Mouse (Mus musculus): ENCODE measurements around the gene Hdgf. TPM values are rescaled to one million over a fixed set of nuclear protein-coding genes. Genes with fewer than 3 reads are reported as not detected.
A peak's percentile ranks its signal among the peaks of the same experiment; 100 is the strongest.

Gene Hdgf
- polyA plus RNA-seq, 1 experiment from 2014 or later = 144 TPM

DNA sequence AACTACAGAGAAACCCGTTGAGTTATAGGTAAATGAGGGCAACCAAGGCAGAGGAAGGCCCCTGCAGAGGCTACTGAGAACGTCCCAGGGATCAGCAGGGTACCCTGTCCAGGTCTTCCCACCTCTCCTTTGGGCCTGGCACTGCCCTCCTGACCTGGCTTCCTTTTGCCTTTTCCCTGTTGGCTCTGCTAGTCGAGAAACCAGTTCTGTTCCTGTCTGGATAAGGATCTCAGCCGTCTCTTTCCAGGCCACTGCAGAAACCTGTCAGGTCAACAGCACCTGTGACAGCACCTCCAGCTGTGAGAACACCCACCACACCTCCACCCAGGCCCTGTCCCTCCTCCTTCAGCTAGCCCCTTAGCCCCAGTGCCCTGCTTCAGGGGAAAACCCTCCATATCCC, 52.4 kb downstream of the Hdgf start:
- 22% methylated on average over 4 of the region's 4 CpGs for WGBS
- no peak overlapping the region for H3K4me2 ChIP-seq (ENCODE audit: low read length)
- H3K27me3 ChIP-seq (ENCODE audit: control insufficient read depth, insufficient read depth, low read depth, low read length) = no peaks in the 10 kb centered on the region
- no peaks in the 10 kb centered on the region for H3K4me1 ChIP-seq (ENCODE audit: control insufficient read depth, insufficient read depth, low read length)
- no peak overlapping the region for H3K4me3 ChIP-seq (ENCODE audit: low read depth, low read length)
- no peak overlapping the region for H3K9ac ChIP-seq (ENCODE audit: low read depth, low read length)
- ATAC-seq = no peak
- no peaks in the 10 kb centered on the region for H3K9me3 ChIP-seq (replicated peaks; ENCODE audit: control insufficient read depth, low read length, poor library complexity, severe bottlenecking)
- no peak overlapping the region for H3K27ac ChIP-seq (ENCODE audit: low read length)
- no peaks in the 10 kb centered on the region for H3K36me3 ChIP-seq (ENCODE audit: control insufficient read depth, insufficient read depth, low read length)

DNA sequence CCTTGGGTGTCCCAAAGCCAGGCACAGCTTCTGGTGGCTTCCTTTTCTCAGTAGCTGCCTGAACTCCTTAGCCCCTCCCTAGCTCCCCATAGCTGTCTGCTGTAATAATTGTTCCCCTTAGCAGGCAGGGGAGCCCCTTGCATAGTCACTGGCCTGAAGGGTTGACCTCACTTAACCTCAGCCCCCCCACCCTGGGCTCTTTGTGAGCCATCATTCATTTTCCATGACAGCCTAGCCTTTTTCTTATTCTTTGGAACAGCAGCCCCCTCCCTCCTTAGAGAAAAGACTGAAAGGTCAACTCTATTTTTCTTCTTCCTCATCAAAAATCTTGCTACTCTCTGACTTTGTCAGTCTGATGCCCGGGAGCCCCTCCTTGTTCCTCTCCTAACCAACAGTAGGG, 52.8 kb downstream of the Hdgf start:
- ATAC-seq = no peak
- Histone ChIP-seq H3K9ac (ENCODE audit: low read depth, low read length) (no peak overlapping the region), H3K4me3 (ENCODE audit: low read depth, low read length) (no peak overlapping the region), H3K27ac (ENCODE audit: low read length) (no peak overlapping the region), H3K4me1 (ENCODE audit: control insufficient read depth, insufficient read depth, low read length) (no peaks in the 10 kb centered on the region), H3K36me3 (ENCODE audit: control insufficient read depth, insufficient read depth, low read length) (no peaks in the 10 kb centered on the region), H3K9me3 (replicated peaks; ENCODE audit: control insufficient read depth, low read length, poor library complexity, severe bottlenecking) (no peaks in the 10 kb centered on the region), H3K27me3 (ENCODE audit: control insufficient read depth, insufficient read depth, low read depth, low read length) (no peaks in the 10 kb centered on the region), H3K4me2 (ENCODE audit: low read length) (no peak overlapping the region)
- WGBS = 30% methylated on average over 1 of the region's 1 CpGs

GRCm38 (mm10) chr3:87959371-87959770, 53.2 kb downstream of the Hdgf start:
- H3K9ac ChIP-seq (ENCODE audit: low read depth, low read length) = no peak overlapping the region
- no peak overlapping the region for H3K4me3 ChIP-seq (ENCODE audit: low read depth, low read length)
- no peaks in the 10 kb centered on the region for H3K4me1 ChIP-seq (ENCODE audit: control insufficient read depth, insufficient read depth, low read length)
- no peaks in the 10 kb centered on the region for H3K9me3 ChIP-seq (replicated peaks; ENCODE audit: control insufficient read depth, low read length, poor library complexity, severe bottlenecking)
- no peaks in the 10 kb centered on the region for H3K27me3 ChIP-seq (ENCODE audit: control insufficient read depth, insufficient read depth, low read depth, low read length)
- H3K27ac ChIP-seq (ENCODE audit: low read length) = no peak overlapping the region
- H3K36me3 ChIP-seq (ENCODE audit: control insufficient read depth, insufficient read depth, low read length) = no peaks in the 10 kb centered on the region
- WGBS = 69% methylated on average over 7 of the region's 7 CpGs
- no peak for ATAC-seq
- H3K4me2 ChIP-seq (ENCODE audit: low read length) = no peak overlapping the region

DNA sequence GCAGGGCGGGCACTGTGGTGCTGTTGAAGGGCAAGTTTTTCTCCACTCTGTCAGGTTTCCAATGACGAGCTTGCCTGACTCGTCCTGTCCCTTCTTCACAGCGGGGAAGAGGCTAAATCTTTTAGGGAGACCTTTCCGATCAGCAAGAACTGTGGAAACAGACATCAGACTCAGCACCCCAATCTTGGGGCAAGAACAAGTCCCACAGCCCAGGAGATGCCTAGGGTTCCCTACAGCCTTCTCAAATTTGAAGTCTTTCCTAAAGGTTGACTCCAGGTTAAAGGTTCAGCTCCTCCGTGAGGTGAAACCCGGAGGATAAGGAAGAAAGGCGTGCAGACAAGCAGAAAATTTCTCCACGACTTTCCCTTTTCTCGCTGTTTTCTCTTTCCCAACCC, 54.1 kb downstream of the Hdgf start:
- Histone ChIP-seq H3K27me3 (ENCODE audit: control insufficient read depth, insufficient read depth, low read depth, low read length) (no peaks in the 10 kb centered on the region), H3K9ac (ENCODE audit: low read depth, low read length) (peak overlapping the region; percentile 63), H3K27ac (ENCODE audit: low read length) (peak overlapping the region; percentile 79), H3K36me3 (ENCODE audit: control insufficient read depth, insufficient read depth, low read length) (no peaks in the 10 kb centered on the region), H3K4me2 (ENCODE audit: low read length) (peak overlapping the region; percentile 70), H3K9me3 (replicated peaks; ENCODE audit: control insufficient read depth, low read length, poor library complexity, severe bottlenecking) (no peaks in the 10 kb centered on the region), H3K4me1 (ENCODE audit: control insufficient read depth, insufficient read depth, low read length) (no peaks in the 10 kb centered on the region), H3K4me3 (ENCODE audit: low read depth, low read length) (peak overlapping the region; percentile 49)
- ATAC-seq = peak; percentile 5; the same call in 1 of the 2 replicates
- WGBS = 3% methylated on average over 10 of the region's 10 CpGs

DNA sequence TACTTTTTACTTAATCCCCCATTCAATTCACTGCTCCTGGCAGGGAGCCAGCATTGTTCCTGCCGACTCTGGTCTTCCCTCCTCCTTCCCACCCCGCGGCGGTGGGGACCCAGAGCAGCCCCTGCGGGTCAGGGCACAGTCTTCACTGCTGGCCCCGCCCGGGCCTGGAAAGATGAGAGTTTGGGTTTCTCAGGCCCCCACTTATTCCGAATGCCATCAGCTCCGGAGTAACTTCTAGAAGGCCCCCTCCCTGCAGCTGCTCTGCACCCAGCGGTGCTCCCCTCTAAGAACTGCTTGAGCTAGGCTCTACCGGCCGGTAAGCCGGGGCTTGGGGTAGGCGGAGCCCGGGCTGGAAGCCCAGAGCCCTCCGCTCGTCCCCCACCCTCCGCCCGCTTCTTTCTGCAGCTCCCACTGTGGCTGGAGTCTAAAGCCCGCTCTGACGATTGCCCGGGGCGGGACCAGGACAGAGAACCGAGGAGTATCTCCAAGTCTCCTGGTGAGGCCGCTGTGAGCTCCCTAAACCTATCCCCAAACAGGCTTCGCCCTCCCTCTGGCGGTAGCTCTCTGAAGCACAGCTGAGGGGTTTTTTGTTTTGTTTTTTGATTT, 54.6 kb downstream of the Hdgf start:
- H3K36me3 ChIP-seq (ENCODE audit: control insufficient read depth, insufficient read depth, low read length) = no peaks in the 10 kb centered on the region
- peak overlapping the region; percentile 63 for H3K9ac ChIP-seq (ENCODE audit: low read depth, low read length)
- no peaks in the 10 kb centered on the region for H3K9me3 ChIP-seq (replicated peaks; ENCODE audit: control insufficient read depth, low read length, poor library complexity, severe bottlenecking)
- H3K4me3 ChIP-seq (ENCODE audit: low read depth, low read length) = peak overlapping the region; percentile 49
- H3K27me3 ChIP-seq (ENCODE audit: control insufficient read depth, insufficient read depth, low read depth, low read length) = no peaks in the 10 kb centered on the region
- H3K4me1 ChIP-seq (ENCODE audit: control insufficient read depth, insufficient read depth, low read length) = no peaks in the 10 kb centered on the region
- ATAC-seq = peak; percentile 97
- H3K4me2 ChIP-seq (ENCODE audit: low read length) = peak overlapping the region; percentile 70
- under 1% methylated on average over 27 of the region's 27 CpGs for WGBS
- H3K27ac ChIP-seq (ENCODE audit: low read length) = peak overlapping the region; percentile 79

Other genes with a start within 250 kb of the Hdgf start
- gene Lrrc71, start 157.7 kb upstream of the Hdgf start, polyA plus RNA-seq (2015; fragmentation: Nextera tagmentation; extraction: Ambion mirVana) = 1.3 TPM in 2 replicates
- gene Ntrk1, start 111.2 kb upstream of the Hdgf start, polyA plus RNA-seq (2015; fragmentation: Nextera tagmentation; extraction: Ambion mirVana) = 1.3 and 1.4 TPM in 2 replicates
- gene Insrr, start 109.4 kb upstream of the Hdgf start, polyA plus RNA-seq (2015; fragmentation: Nextera tagmentation; extraction: Ambion mirVana) = 0.43 and 0.86 TPM in 2 replicates
- gene Pear1, start 82.0 kb upstream of the Hdgf start, polyA plus RNA-seq (2015; fragmentation: Nextera tagmentation; extraction: Ambion mirVana) = 6.6 and 6.7 TPM in 2 replicates
- gene Sh2d2a, start 59.6 kb upstream of the Hdgf start, polyA plus RNA-seq (2015; fragmentation: Nextera tagmentation; extraction: Ambion mirVana) = not detected in 2 replicates
- 15.3 and 16.3 TPM in 2 replicates for gene Prcc, start 20.7 kb upstream of the Hdgf start, polyA plus RNA-seq (2015; fragmentation: Nextera tagmentation; extraction: Ambion mirVana)
- 47.8 and 51.6 TPM in 2 replicates for gene Mrpl24, start 13.2 kb downstream of the Hdgf start, polyA plus RNA-seq (2015; fragmentation: Nextera tagmentation; extraction: Ambion mirVana)
- 24.9 and 28.6 TPM in 2 replicates for gene Isg20l2, start 24.0 kb downstream of the Hdgf start, polyA plus RNA-seq (2015; fragmentation: Nextera tagmentation; extraction: Ambion mirVana)
- gene Rrnad1, start 24.4 kb downstream of the Hdgf start, polyA plus RNA-seq (2015; fragmentation: Nextera tagmentation; extraction: Ambion mirVana) = 20.5 and 23.2 TPM in 2 replicates
- 42.5 and 44.4 TPM in 2 replicates for gene Crabp2, start 42.3 kb downstream of the Hdgf start, polyA plus RNA-seq (2015; fragmentation: Nextera tagmentation; extraction: Ambion mirVana)
- 14.1 and 21.8 TPM in 2 replicates for gene Nes, start 64.8 kb downstream of the Hdgf start, polyA plus RNA-seq (2015; fragmentation: Nextera tagmentation; extraction: Ambion mirVana)
- gene Bcan, start 93.9 kb downstream of the Hdgf start, polyA plus RNA-seq (2015; fragmentation: Nextera tagmentation; extraction: Ambion mirVana) = 51.5 and 96.9 TPM in 2 replicates
- gene Hapln2, start 121.3 kb downstream of the Hdgf start, polyA plus RNA-seq (2015; fragmentation: Nextera tagmentation; extraction: Ambion mirVana) = 0.37 and 0.74 TPM in 2 replicates
- 30.4 and 35.9 TPM in 2 replicates for gene Gpatch4, start 136.8 kb downstream of the Hdgf start, polyA plus RNA-seq (2015; fragmentation: Nextera tagmentation; extraction: Ambion mirVana)
- gene Naxe, start 152.2 kb downstream of the Hdgf start, polyA plus RNA-seq (2015; fragmentation: Nextera tagmentation; extraction: Ambion mirVana) = 148 and 166 TPM in 2 replicates
- not detected in 2 replicates for gene Ttc24, start 172.0 kb downstream of the Hdgf start, polyA plus RNA-seq (2015; fragmentation: Nextera tagmentation; extraction: Ambion mirVana)
- 1.8 and 2.3 TPM in 2 replicates for gene Iqgap3, start 175.7 kb downstream of the Hdgf start, polyA plus RNA-seq (2015; fragmentation: Nextera tagmentation; extraction: Ambion mirVana)
- 21.6 and 22.5 TPM in 2 replicates for gene Mef2d, start 236.1 kb downstream of the Hdgf start, polyA plus RNA-seq (2015; fragmentation: Nextera tagmentation; extraction: Ambion mirVana)